Mouse (Mus musculus) ES-Bruce4 (cell line): ENCODE measurements around the gene Tiam1.

Source experiments
- CTCF ChIP-seq: IDR thresholded peaks from one replicate; pipeline ENCODE4 v1.8.1; 2011; ENCODE audit warnings: low read depth, low read length
- POLR2A ChIP-seq: IDR thresholded peaks from one replicate; pipeline ENCODE4 v1.8.1; 2011; ENCODE audit warnings: low read length; ENCODE audit not compliant: insufficient read depth

GRCm38 (mm10) chr16:90155080-90155479, 11.5 kb upstream of the Tiam1 start:
- TF ChIP-seq CTCF (peak; percentile 38), POLR2A (no peak)
